Mouse (Mus musculus) heart, postnatal 0 days (tissue): ENCODE measurements around the gene Gm2163. TPM values are rescaled to one million over a fixed set of nuclear protein-coding genes. Genes with fewer than 3 reads are reported as not detected.
"Not testable (repeated sequence)": the region's sequence is repeated elsewhere in the genome, so short reads cannot be mapped to it uniquely, and the experiment has no call there.

ENCODE experiments used
- ATAC-seq: fragments of 200-750 bp; cut with Nextera tagmentation; 2 replicates; pipeline ENCODE4 v1.8.0; 2017; ENCODE audit warnings: low read depth, moderate number of reproducible peaks, moderate library complexity; ENCODE audit not compliant: insufficient read depth
- DNase-seq: peaks from one replicate; pipeline ENCODE4 v3.0.0-alpha.2; 2016; ENCODE audit warnings: low spot score
- H3K27ac ChIP-seq: fragments of 300-500 bp; sonication (generic); 2 replicates; pipeline ENCODE4 v1.5.1; 2014; ENCODE audit warnings: low read depth, mild to moderate bottlenecking
- H3K27me3 ChIP-seq: fragments of 300-500 bp; sonication (generic); 2 replicates; pipeline ENCODE4 v1.6.1; 2014; ENCODE audit warnings: low read length, mixed read lengths; ENCODE audit not compliant: control insufficient read depth, insufficient read depth
- H3K36me3 ChIP-seq: fragments of 300-500 bp; sonication (generic); replicated peaks from 2 replicates; pipeline ENCODE4 v1.6.1; 2014; ENCODE audit warnings: low read length, mixed read lengths; ENCODE audit not compliant: control insufficient read depth, insufficient read depth
- H3K4me1 ChIP-seq: fragments of 300-500 bp; sonication (generic); 2 replicates; pipeline ENCODE4 v1.6.1; 2014; ENCODE audit warnings: antibody characterized with exemption; ENCODE audit not compliant: control insufficient read depth, insufficient read depth
- H3K4me2 ChIP-seq: fragments of 300-500 bp; sonication (generic); 2 replicates; pipeline ENCODE4 v1.6.1; 2014; ENCODE audit warnings: low read depth, mild to moderate bottlenecking, low read length, moderate library complexity
- H3K4me3 ChIP-seq: fragments of 300-500 bp; sonication (generic); 2 replicates; pipeline ENCODE4 v1.5.1; 2014; ENCODE audit warnings: low read depth, low read length
- H3K9ac ChIP-seq: fragments of 300-500 bp; sonication (generic); replicated peaks from 2 replicates; pipeline ENCODE4 v1.6.1; 2014; ENCODE audit warnings: low read depth, low read length, mixed read lengths
- H3K9me3 ChIP-seq: fragments of 300-500 bp; sonication (generic); replicated peaks from 2 replicates; pipeline ENCODE4 v1.6.1; 2016; ENCODE audit warnings: low read length; ENCODE audit not compliant: control insufficient read depth
- WGBS: fragments of 180-500 bp; shearing (Covaris S2); extraction: QIAGEN DNeasy Blood & Tissue Kit; methylation state at CpG from one replicate; pipeline ENCODE4 v1.1.7; 2014; 5-methylcytosine and 5-hydroxymethylcytosine counted together
- polyA plus RNA-seq: library from polyadenylated mRNA; unstranded; fragments of >200 nt; fragmentation: Nextera tagmentation; extraction: Ambion mirVana; gene quantifications from 2 replicates; pipeline ENCODE4 v1.2.1, GENCODE M21; 2015
- total RNA-seq: library from RNA; depleted of rRNA; stranded (reverse); fragments of >200 nt; gene quantifications from 2 replicates; pipeline ENCODE4 v1.2.3, GENCODE M21; 2014; ENCODE audit warnings: low replicate concordance; rRNA removed

The Gm2163 gene
- not detected in 2 replicates for total RNA-seq
- not detected in 2 replicates for polyA plus RNA-seq

GRCm38 (mm10) chr4:42466452-42466851 is at the start of gene Gm2163:
Gm2163 (plus strand) TSS chr4:42466752.
- ATAC-seq, H3K9ac ChIP-seq, H3K4me3 ChIP-seq, H3K4me2 ChIP-seq, H3K27ac ChIP-seq, H3K9me3 ChIP-seq, H3K4me1 ChIP-seq, H3K27me3 ChIP-seq, H3K36me3 ChIP-seq, DNase-seq: not testable (repeated sequence)
- WGBS = no CpG with 5 or more reads among the region's 5 CpGs

- H3K4me2 ChIP-seq, H3K4me3 ChIP-seq, H3K27ac ChIP-seq, H3K9me3 ChIP-seq, H3K4me1 ChIP-seq, ATAC-seq, H3K9ac ChIP-seq, H3K27me3 ChIP-seq, H3K36me3 ChIP-seq, DNase-seq: not testable (repeated sequence)
- WGBS = no CpG with 5 or more reads among the region's 18 CpGs
These were observed 27.5 kb upstream of the Gm2163 start, which contains the start of gene Gm21586 for GRCm38 (mm10) chr4:42439078-42439477. Gm21586 (plus strand) TSS chr4:42439378.

GRCm38 (mm10) chr4:42528075-42528474 is 61.5 kb downstream of the Gm2163 start, which contains the start of gene Fam205a2:
Fam205a2 (minus strand) TSS chr4:42528175.
- not testable (repeated sequence) for H3K9me3 ChIP-seq, H3K4me3 ChIP-seq, ATAC-seq, H3K9ac ChIP-seq, H3K36me3 ChIP-seq, H3K27ac ChIP-seq, H3K4me1 ChIP-seq, H3K27me3 ChIP-seq, DNase-seq, H3K4me2 ChIP-seq
- no CpG with 5 or more reads among the region's 1 CpGs for WGBS

GRCm38 (mm10) chr4:42611895-42612294 is 145.3 kb downstream of the Gm2163 start, which contains the start of gene Gm10591:
Gm10591 (plus strand) TSS chr4:42612195.
- not testable (repeated sequence) for H3K4me3 ChIP-seq, H3K27ac ChIP-seq, H3K36me3 ChIP-seq, DNase-seq, H3K27me3 ChIP-seq, ATAC-seq, H3K9ac ChIP-seq, H3K4me1 ChIP-seq, H3K9me3 ChIP-seq, H3K4me2 ChIP-seq
- WGBS = no CpG with 5 or more reads among the region's 5 CpGs

- H3K4me1 ChIP-seq, H3K36me3 ChIP-seq, H3K9me3 ChIP-seq, H3K4me3 ChIP-seq, H3K9ac ChIP-seq, H3K27ac ChIP-seq, DNase-seq, H3K27me3 ChIP-seq, H3K4me2 ChIP-seq, ATAC-seq: not testable (repeated sequence)
- no CpG with 5 or more reads among the region's 8 CpGs for WGBS
These were observed 162.9 kb downstream of the Gm2163 start, which contains the start of gene Gm2564 for GRCm38 (mm10) chr4:42629419-42629818. Gm2564 (plus strand) TSS chr4:42629719.

Other genes with a start within 250 kb of the Gm2163 start
- gene Gm10600, start 226.1 kb upstream of the Gm2163 start, total RNA-seq = not detected in 2 replicates
- not detected in 2 replicates for gene Gm10600, start 226.1 kb upstream of the Gm2163 start, polyA plus RNA-seq
- not detected in 2 replicates for gene Ccl21b, start 211.0 kb upstream of the Gm2163 start, total RNA-seq
- gene Ccl21b, start 211.0 kb upstream of the Gm2163 start, polyA plus RNA-seq = 0.45 TPM in 1 of 2 replicates, not detected in the other
- not detected in 2 replicates for gene Gm21953, start 172.5 kb upstream of the Gm2163 start, total RNA-seq
- not detected in 2 replicates for gene Gm21953, start 172.5 kb upstream of the Gm2163 start, polyA plus RNA-seq
- not detected in 2 replicates for gene Fam205a3, start 148.4 kb upstream of the Gm2163 start, total RNA-seq
- not detected in 2 replicates for gene Fam205a3, start 148.4 kb upstream of the Gm2163 start, polyA plus RNA-seq
- gene Gm21586, start 27.4 kb upstream of the Gm2163 start, total RNA-seq = not detected in 2 replicates
- gene Gm21586, start 27.4 kb upstream of the Gm2163 start, polyA plus RNA-seq = not detected in 2 replicates
- gene Fam205a2, start 61.4 kb downstream of the Gm2163 start, total RNA-seq = not detected in 2 replicates
- gene Fam205a2, start 61.4 kb downstream of the Gm2163 start, polyA plus RNA-seq = not detected in 2 replicates
- not detected in 2 replicates for gene Gm10591, start 145.4 kb downstream of the Gm2163 start, total RNA-seq
- gene Gm10591, start 145.4 kb downstream of the Gm2163 start, polyA plus RNA-seq = 0.45 TPM in 1 of 2 replicates, not detected in the other
- not detected in 2 replicates for gene Gm2564, start 163.0 kb downstream of the Gm2163 start, total RNA-seq
- gene Gm2564, start 163.0 kb downstream of the Gm2163 start, polyA plus RNA-seq = 0.22 and 0.27 TPM in 2 replicates
- not detected in 2 replicates for gene Ccl27b, start 188.5 kb downstream of the Gm2163 start, total RNA-seq
- not detected in 2 replicates for gene Ccl27b, start 188.5 kb downstream of the Gm2163 start, polyA plus RNA-seq
- not detected in 2 replicates for gene Il11ra2, start 195.1 kb downstream of the Gm2163 start, total RNA-seq
- not detected in 2 replicates for gene Il11ra2, start 195.1 kb downstream of the Gm2163 start, polyA plus RNA-seq